Mouse (Mus musculus): Measurements from ENCODE around the gene Car5a.

DNA sequence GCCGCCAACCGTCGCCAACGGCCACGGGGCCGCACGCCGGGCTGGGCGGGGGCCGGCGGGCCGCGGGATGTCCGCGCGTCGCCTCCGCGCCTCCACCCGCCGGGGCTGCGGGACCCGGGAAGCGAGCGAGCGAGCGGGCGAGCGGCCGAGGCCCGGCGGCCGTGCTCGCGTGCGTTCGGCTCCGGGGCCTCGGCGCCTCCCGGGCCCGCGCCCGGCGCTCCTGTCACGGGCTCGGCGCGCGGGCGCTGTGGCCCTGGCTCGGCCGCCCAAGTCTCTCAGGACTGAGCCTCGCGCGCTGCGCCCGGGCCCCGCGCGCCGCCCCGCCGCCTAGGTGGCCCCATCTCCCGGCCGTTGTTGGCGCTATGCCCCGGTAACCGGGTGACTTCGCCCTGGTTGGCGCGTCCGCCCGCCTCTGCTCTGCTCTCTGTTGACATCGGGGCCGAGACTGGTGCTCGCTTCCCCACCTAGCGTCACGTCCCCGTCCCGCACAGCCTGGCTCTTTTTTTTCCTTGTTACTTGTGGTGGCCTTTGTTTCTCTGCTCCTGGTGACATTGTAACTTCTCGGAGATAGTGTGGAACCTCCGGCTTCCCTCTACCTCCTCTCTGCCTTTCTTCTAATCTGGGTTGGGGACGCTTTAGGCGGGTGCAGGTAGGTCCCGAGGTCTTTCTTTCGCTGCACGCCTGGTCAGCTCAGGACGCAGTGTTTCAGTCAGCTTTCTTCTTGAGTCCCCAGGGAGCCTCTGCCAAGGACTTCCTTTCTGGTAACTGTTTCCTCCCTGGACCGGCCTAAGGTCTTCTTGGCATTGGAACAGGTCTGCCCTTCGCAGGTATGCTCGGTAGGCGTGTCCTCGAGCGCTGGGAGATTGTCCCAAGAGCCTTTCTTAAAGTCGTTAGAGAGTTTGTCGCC lies 6.3 kb upstream of the Car5a start:
- TF ChIP-seq CTCF (conservative IDR thresholded peaks at IDR 0.05; ENCODE audit: low read length) (no peak), POU5F1 (IDR thresholded peaks at IDR 0.05; ENCODE audit: borderline replicate concordance, low read length) (no peak)

Data from E14TG2a.4 (cell line).